Mouse (Mus musculus) testis, adult 2 months (tissue): ENCODE results near the gene Abca5.

Source experiments
- CTCF ChIP-seq: fragments of 200-500 bp; IDR thresholded peaks from 2 replicates; pipeline ENCODE4 v1.5.1; 2012; ENCODE audit warnings: low read depth, mild to moderate bottlenecking, inconsistent platforms, low read length, moderate library complexity; ENCODE audit not compliant: control insufficient read depth, insufficient read depth, insufficient replicate concordance
- POLR2A ChIP-seq: fragments of 200-500 bp; IDR thresholded peaks from 2 replicates; pipeline ENCODE4 v1.6.1; 2012; ENCODE audit warnings: low read depth, mild to moderate bottlenecking, inconsistent platforms, low read length, moderate library complexity; ENCODE audit not compliant: control insufficient read depth

GRCm38 (mm10) chr11:110287694-110288093 is 49.8 kb downstream of the Abca5 start:
- TF ChIP-seq POLR2A (no peak), CTCF (no peak)
